Mouse (Mus musculus) thymus, adult 18-20 months (tissue): ENCODE data around the gene Slc44a5.
"Not testable (repeated sequence)": the region's sequence is repeated elsewhere in the genome, so short reads cannot be mapped to it uniquely, and the experiment has no call there.

Experiments used
- DNase-seq, 2 experiments: peaks; one replicate each; pipeline ENCODE4 v3.0.0; 2022; ENCODE audit warnings: mixed read lengths in 2 of 2

Slc44a5 gene

DNA sequence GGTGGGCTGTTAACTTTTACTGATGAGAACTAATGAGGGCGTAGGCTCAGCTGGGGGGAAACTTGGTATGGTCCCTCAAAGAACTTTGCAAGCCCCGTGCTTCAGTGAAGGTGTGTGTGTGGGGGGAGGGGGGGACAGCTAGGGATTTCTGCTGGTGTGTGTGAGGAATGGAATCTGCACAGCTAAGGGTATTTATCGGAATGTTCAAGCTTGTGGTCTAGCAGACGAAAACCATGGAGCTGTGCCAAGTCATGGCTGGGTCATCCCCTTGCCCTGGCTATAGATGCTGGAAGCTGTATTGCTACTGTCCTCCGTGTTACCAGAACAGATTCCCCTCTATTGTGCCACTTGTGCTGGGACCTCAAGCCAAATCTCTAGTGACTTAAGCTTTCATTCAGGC lies 138.0 kb downstream of the Slc44a5 start:
- no peak for DNase-seq

DNA sequence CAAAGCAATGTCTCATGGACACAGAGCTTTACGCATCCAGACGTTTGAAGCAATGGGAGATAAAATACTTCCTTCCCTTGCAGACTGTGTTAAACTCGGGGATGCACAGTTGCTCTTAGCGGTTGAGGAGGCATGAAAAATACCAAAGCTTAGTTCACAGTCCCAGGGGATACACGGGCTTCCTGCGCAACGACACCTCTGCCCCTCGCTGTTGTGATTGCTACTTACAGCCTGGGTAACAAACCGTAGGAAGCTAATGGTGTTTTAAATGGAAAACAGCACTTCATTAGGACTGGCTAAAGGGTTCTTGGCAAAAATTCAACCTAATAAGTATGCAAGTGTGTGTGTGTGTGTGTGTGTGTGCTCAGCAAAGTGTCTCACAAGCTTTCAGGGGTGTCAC lies 141.8 kb downstream of the Slc44a5 start:
- DNase-seq: no peak

DNA sequence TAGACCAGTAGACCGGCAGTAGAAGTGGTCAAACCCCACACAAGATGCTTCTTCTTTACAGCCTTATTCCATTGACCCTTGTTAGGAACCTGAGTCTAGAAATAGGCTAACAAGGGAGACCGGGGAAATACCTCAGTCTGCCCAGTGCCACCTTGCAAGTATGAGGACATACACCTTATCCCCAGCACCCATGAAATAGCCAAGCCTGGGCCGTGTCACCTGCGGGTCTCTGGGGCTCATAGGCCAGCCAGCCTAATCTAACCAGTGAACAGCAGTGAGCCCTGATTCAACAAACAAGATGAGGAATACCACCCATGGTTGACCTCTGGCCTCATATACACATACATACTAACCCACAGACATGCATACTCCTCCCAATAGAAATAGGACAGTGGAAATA lies 142.2 kb downstream of the Slc44a5 start:
- DNase-seq: no peak

DNA sequence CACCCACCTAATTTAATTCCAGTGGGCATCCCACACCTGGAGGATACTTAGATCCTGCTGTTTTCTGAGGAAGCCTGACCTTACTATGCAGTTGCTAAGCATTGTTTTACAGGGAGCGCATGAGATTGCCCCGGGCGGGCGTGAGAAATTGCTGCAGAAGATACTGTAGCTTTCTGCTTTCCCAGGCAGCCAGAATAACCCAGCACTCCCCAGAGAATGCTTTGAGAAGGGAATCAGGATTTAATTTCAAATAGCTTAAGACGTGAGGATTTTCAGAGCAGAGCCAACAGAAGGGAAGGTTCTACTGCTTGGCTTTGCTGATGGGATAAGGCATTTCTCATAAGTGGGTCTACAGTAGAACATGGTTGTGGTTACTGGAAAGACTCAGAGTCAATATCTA lies 142.8 kb downstream of the Slc44a5 start:
- no peak for DNase-seq

DNA sequence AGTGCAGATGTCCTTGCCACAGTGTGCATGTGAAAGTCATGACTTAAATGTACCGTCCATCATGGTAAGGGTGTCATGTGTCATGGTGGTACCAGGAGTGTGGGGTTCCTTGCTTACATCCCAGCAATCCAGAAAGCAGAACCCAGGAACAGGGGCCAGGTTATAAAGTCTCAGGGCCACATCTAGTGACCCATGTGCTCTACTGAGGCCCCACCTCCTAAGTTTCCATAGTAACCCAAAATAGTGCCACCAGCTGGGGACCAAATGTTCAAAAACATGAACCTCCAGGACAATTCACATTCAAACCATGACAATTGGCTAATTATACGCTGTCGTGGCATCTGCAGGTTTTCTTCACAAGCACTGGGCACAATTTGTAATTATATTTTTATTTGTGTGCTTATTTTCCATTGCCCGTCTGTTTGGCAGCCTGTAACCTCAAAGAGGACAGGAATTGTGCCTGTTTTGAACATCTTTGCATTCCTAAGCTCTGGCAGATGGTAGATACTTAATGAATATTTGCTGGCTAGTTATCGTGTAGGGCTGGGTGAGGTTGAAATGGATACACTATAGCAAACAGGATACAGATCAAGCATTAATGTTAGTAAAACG lies 145.9 kb downstream of the Slc44a5 start:
- DNase-seq: no peak

DNA sequence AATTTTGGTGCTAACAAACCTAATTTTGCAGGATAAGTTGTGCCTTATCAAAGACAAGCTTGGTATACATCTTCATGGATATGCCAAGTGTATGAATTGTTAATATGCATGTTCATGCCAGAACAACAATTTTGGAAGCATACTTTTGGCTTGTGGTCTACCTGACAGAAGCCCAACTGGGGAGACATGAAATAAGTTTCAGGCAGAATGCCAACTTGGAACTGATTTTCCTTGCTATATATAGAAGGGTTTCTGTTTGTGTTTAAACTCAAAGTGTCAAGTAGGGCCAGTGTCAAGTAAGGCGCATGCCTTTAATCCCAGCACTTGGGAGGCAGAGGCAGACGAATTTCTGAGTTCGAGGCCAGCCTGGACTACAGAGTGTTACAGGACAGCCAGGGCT lies 149.3 kb downstream of the Slc44a5 start:
- DNase-seq: no peak

DNA sequence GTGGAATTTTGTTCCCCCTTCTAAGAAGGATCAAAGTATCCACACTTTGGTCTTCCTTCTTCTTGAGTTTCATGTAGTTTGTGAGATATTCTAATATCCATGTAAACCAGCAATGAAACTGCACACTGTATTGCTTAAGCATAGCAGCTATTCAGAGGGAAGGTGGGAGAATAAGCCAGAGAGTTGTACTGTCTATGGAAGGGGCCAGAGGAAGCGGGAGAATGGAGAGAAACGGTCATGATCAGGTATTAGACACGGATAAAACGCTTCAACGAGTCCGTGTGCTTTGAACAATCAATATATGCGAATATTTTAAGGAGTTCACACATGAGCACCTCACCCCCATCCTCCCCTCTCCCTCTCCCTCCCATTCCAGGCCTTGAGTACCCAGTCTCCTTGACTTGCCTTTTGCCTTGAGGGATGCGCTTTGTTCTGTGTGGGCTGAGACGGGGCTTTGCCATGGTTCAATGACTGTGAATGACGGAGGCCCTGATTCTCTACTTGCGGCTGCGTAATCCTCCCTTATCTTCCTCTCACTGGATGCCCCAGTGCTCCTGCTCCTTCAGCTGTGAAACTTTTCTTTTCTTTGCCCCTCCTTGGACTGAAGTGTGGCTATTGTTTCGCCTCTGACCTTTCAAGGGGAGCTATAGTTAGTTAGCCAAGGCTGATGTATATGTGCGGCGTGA lies 151.8 kb downstream of the Slc44a5 start:
- DNase-seq: no peak

DNA sequence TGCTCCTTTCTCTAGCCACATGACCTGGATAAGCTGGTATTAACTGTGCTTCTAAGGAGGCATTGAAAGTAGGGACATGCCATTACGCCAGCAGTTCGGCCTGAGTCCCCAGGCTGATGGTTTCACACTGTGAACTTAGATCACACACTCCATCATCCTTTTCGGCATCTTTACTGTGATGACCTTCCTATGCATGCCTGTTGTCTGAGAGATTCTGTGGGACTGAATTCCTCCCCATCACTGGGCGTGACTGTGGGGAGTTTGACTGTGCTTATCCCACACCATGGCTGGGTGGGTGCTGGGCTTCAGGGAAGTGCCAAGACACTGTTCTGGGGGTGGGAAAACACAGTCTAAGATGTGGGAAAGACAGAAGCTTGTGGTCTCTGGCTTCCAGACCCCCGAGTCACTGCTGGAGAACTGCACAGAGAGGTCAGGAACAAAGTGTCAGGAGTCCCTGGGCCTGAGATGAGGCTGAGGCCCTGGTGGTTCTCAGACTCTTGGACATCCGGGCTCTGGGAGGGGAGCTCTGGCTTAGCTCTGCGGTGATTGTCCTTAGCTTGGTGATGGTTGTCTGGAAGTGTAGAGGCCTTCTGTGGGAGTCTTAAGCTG lies 152.6 kb downstream of the Slc44a5 start:
- no peak for DNase-seq

DNA sequence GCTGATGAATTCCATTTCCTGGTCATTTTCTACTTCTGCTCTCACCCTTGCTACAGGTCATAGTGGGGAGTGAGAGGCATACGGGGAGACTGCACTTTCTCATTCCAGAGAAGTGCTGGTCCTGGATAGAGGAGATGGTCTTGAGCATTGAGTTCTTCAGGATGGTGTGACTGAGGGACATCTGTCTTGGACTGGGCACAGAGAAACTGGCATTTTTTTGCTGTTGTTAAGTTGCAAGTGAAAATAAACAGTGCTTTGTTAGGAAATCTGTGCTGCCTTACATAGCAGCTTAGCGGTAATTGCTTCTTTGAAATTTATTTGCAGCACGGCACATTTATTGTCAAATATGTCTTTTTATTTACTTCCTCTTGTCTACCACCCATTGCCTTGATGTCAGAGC lies 154.0 kb downstream of the Slc44a5 start:
- DNase-seq: no peak

DNA sequence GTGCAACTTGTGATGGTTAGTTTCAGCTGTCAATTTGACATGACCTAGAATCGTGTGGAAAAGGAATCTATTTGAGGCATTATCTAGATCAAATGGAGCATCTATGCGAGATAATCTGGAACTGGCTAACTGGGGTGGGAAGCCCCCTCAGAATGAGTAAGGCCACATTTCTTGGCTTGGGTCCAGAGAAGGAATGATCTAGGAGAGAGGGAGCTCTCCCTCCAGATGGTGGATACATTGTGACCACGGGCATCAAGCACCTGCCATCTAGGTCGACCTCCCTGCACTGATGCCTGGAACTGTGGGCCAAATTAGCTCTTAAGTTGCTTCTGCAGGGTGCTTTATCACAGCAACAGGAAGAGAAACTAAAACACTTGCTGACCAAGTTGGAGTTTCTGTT lies 155.8 kb downstream of the Slc44a5 start:
- no peak for DNase-seq

DNA sequence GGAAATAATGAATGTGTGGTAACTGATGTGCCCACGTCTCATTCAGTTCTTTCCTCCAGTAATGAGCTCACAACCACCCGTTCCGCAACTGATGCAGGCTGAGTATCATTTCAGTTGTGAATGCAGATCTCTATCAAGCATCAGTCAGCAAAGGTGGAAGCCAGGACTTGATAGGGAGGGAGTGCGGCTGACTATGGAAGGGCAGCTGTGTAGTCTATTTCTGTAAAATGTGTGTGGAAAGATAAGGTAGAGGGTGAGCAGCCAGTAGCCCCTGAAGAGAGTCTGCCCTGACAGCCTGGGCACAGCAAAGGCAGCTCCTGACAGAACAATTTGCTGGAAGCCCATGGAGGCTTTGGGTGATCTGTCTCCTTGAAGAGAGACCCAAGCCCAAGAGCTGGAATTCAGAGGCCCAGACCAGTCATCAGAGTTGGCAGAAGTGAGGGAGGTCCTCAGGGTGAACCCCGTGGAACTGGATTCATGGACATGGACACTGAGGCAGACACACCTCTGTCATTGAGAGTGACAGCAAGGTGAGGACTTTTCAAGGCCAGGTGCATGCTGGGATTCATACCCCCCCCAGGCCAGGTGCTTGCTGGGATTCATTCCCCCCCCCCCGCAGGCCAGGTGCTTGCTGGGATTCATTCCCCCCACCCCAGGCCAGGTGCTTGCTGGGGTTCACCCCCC lies 157.3 kb downstream of the Slc44a5 start:
- no peak for DNase-seq

DNA sequence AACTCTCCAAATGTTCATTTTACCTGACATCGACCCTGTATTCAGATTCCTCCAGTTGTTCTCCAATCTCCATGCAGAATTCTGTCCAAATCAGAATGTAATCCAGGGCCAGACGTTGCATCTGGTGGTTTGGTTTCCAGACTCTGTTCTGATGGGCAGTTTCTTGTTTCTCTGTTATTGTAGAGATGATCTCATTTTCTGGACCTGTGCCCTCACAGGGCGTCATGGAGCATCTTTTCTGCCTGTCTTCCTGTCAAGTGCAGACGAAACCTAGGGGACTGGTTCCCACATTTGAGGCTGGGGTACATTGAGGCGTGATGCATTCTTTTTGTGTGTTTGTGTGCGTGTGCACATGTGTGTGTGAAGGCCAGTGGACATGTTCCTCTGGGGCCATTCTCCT lies 160.8 kb downstream of the Slc44a5 start:
- DNase-seq: no peak

DNA sequence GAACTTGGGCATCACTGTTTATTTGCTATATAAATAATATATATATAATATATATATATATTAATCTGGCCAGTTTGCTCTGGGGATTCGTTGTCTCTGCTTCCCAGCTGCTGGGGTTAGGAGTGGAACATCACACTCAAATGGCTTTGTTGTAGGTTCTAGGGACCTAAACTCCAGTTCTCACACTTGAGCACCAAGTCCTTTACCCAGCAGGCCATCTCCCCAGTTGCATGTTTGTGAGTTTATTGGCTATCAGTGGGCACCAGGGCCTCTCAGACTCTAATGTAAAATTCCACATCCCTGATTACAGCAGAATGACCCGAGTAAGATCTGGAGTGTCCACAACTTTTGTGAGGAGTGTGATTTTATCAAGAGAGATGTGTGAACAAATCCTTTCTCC lies 161.5 kb downstream of the Slc44a5 start:
- no peak for DNase-seq

DNA sequence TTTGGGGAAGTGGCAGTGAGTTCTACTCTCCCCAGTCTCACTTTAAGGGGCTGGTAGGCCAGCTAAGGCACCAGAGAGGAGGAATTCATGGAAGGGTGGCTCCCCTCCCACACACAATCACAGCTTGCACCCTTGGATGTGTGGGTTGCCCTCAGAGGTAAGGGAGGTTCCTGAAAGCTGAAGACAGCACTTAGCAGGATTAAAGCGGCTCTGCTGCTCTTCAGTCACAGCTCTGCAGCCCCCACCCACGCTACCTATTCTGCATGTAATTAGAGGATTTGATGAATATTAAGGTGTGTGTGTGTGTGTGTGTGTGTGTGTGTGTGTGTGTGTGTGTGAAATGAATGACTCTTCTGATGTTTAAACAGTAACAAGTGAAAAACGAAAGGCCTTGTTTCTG lies 163.3 kb downstream of the Slc44a5 start:
- DNase-seq: no peak

DNA sequence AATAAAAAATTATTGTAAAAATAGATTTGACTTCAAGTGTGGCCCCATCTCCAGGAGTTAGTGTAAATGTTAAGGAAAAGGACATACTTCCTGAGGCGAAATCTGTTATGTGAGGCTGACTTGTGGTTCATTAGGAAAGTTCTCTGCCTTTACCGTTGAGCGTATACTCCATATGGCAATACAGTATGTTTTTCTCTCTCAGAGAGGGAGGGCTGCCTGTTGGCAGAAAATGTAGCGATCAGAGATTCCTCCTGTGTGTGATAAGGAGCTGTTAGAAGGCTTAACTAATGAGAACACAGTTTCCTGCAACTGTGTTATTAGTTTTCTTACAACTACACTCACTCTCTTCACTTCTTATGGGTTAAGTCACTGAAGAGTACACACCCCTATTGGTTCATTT lies 168.1 kb downstream of the Slc44a5 start:
- DNase-seq: no peak

DNA sequence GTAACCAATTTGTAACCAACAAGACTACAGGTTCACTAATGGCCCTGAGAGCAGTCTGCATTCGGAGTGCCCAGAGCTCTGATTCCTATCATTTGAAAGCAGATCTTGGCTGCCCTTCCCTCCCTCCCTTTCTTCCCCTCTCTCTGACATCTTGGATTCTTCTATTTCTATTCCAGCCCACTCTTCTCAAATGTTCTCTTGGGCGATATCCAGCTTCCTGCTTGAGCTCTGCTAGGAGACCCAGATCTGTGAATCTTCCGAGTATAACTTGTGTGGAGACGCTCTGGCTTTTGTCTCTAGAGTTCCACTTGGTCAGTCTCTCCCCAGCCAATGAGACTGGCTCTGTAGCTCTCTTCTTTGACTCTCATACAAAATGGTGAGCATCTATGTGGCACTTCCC lies 169.4 kb downstream of the Slc44a5 start:
- no peak for DNase-seq

DNA sequence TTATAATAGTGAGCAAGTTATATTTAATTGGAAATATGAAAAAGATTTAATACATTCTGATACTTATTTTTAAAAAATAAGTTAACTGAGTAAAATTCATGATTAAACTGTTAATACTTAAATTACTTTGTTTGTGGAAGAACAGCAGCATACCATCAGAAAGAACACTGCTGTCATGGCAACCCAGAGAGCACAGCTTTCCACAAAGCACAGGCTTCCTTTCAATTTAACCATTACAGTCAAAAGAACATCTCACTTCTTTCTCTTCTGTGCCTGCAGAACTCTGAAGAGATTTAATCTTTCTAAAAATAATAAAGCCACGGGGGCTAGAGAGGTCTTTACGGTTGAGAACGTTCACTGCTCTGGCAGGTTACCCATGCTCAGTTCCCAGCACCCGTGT lies 172.5 kb downstream of the Slc44a5 start:
- no peak for DNase-seq

DNA sequence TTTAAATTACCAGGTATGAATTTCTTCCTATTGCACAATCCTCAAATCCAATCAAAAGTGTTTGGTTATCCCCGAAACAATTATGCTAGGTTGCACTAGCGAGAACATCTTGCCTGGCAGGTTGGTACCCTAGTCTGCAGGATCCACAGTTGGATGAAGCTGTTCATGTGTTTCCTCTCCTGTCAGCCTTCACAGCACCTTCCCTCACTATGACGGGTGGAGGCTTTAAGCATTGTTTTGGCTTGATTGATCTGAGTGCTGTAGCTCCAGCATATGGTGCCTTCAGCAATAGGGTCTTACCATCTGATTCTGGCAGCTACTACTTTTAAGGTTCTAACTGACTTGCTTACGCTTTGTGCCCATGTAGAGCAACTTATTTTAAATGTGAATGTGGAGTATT lies 176.5 kb downstream of the Slc44a5 start:
- no peak for DNase-seq

DNA sequence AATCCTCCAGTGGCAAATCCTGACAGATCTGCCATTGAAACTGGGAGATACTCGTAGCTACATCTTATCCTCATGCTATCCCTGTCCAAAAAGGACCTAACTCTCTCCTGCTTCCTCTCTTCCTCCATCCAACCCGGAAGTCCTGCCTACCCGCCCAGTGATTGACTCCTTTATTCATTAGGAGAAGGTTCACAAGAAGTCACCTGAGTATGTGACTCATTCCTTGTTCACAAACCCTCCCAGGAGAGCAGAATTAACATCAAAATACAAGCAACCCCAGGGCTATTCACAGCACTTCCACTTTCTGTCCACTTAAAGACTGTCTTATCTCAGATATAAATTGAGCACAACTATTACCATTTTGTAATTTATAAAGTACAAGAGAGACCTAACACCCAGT lies 180.3 kb downstream of the Slc44a5 start:
- not testable (repeated sequence) for DNase-seq

DNA sequence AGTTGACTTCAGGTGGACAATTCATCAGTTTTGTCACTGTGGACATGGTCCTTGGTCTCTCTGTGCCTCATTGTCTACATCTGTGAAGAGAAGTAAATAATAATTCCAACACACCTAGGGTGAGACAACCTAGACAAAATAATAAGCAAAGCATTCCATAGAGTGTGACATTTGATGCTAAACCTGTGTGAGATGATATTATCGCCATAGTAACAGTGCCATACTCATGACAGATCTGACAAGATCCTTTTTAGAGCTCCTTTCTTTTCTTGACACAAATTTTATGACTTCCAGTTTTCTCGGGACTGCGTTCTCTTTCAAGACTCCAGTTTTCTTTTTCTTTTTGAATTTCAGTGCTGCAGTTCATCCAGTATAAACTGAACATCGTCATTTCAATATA lies 192.6 kb downstream of the Slc44a5 start:
- no peak for DNase-seq

DNA sequence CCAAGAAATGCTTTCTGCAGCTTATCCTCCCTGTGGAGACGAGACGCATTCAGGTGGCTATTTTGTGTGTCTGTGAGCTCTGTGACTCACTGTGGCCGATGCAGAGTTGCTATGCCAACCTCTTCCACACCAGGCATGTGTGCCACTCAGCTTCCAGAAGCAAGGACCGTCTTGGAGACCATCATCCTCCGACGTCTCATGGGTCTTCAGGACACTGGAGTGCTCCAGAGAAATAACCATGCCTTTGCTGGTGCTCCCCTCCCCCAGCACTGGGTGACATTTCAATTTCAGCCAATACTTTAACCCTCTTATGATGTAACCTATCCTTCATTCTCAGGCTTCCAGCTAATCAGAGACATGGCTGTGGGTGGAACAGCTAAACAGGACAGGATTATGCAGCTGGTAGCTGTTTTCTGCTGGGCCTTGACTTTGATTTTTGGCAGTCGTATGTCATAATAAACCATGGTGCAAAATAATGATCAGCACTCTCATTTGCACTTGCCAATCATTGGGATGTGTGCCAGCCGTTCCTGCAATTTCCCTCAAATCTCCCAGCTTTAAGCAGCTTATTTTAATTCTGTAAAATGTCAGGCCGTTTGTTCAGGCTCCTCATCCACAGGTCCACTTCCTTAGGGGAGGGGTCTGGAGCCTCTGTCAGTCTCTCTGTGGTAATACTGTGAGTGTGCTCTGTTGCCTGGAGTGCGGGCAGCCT lies 198.8 kb downstream of the Slc44a5 start:
- DNase-seq: no peak

DNA sequence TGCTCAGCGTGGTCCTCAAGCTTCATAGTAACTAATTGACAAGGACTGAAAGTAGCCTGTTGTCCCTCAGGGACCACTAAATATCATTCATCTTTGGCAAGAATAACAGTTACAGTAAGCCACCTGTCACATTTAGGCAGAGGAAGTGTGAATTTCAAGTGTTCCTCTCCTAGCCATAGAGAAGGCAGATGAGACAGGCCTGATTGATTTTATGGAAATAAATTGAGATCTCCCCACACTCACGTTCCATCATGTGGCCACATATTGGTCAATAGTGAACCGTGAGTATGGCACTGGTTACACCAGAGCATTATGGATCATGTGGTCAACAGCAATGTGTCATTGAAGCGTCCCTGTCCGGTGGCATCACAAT lies 199.3 kb downstream of the Slc44a5 start:
- DNase-seq: no peak

DNA sequence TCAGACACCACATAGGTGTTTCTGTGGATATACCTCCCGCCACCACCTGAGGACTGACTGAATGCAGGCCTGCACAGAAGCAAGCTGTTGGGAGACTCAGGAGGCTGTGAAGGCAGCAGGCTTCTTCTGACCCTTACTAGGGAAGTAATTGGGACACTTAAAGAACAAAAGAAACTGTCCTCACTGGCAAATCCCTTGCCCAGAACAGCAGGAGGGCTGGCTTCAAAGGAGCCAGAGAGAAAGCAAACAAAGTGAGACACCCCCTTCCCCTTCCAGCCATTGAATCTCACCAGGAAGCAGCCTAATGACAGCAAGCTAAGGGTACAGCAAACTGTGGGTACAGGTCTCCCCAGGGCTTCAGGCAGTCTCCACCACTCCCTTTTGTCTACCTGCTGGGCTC lies 200.3 kb downstream of the Slc44a5 start:
- DNase-seq: no peak

DNA sequence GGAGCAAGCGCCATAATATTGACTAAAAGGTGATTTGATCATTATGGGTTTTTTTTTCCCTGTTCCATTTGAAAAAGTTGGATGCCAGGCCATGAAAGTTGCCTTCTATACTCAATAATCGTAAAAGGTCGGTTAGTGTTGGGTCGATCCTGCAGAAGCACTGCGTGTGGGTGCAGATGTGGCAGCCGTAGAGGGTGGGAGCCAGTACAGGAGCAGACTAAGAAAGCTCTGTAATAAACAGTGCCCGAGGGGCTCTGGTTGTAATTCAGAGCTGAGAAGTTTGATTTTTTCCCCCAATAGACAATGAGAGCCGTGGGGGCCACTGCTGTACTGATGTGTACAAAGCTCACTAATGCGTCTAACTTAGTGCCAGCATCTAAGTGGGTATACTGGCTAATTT lies 200.8 kb downstream of the Slc44a5 start:
- no peak for DNase-seq
